Mouse (Mus musculus): Measurements from ENCODE around the gene Nbeal2.
A peak's percentile ranks its signal among the peaks of the same experiment; 100 is the strongest.

Nbeal2 gene

GRCm38 (mm10) chr9:110651931-110652722 lies 1.8 kb downstream of the Nbeal2 start:
- no peak for DNase-seq (ENCODE audit: low read depth, low spot score)

GRCm38 (mm10) chr9:110649775-110650174 lies 4.2 kb downstream of the Nbeal2 start:
- DNase-seq (ENCODE audit: low read depth, low spot score) = no peak

GRCm38 (mm10) chr9:110645219-110645618 lies 8.7 kb downstream of the Nbeal2 start:
- DNase-seq (ENCODE audit: low read depth, low spot score) = no peak

GRCm38 (mm10) chr9:110644295-110644694 lies 9.7 kb downstream of the Nbeal2 start:
- no peak for DNase-seq (ENCODE audit: low read depth, low spot score)

GRCm38 (mm10) chr9:110643787-110644186 lies 10.2 kb downstream of the Nbeal2 start:
- no peak for DNase-seq (ENCODE audit: low read depth, low spot score)

GRCm38 (mm10) chr9:110642812-110643524 lies 11.0 kb downstream of the Nbeal2 start:
- DNase-seq (ENCODE audit: low read depth, low spot score) = no peak

- no peak for DNase-seq (ENCODE audit: low read depth, low spot score)
Observed at GRCm38 (mm10) chr9:110641006-110641405, 13.0 kb downstream of the Nbeal2 start.

DNA sequence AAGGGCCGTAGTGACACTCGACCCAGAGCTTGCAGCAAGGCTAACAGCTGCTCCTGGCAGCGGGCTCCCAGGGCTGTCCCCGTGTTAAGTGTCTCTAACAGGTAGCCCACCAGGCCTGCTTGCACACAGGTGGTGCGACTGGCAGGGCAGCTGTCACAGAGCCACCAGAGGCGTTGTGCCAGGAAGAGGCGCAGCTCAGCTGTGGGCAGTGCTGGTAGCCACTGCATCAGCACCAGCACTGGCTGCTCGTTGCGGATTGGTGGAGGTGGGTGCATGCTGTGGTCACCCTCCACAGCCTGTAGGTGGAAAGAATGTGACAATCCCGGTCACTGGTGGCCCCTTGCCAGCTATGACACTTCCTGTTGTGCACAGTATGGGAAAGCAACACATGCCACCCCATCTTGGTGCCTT lies 15.3 kb downstream of the Nbeal2 start:
- no peak for DNase-seq (ENCODE audit: low read depth, low spot score)

DNA sequence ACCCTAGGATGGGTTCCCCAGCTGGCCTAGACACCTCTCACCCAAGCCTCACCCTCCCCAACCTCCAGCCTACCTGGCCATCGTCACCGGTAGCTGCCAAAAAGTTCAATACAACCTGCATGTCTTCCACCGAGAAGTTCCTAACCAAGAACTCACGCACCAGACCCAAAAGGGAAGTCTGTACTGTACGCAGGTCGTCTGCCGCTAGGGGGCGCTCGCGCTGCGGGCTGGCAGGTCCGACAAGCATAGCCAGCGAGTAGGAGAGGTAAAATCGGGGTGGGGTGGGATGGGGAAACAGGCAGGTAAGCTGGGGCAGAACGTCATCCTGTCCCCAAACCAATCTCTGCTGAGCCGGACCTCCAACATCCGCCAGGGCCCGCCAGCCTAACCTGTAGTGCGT lies 18.7 kb downstream of the Nbeal2 start:
- DNase-seq (ENCODE audit: low read depth, low spot score) = peak; percentile 74

DNA sequence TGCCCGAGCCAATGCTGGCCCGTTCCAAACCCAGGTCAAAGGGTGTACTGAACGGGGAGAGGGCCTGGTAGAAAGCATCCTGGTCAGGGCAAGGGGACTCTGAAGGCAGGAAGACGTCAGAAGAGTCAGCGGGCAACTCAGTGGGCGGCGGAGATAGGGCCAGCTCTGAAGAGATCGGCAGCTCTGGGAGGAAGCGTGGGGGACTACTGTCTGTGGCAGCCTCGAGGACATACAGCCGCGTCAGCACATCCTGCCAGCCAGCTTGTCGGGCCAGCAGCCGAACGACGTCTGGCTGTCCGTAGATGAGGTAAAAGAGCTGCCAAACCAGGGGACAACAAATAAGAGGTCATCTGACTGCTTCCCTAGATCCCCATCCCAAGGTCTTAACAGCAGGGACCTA lies 20.1 kb downstream of the Nbeal2 start:
- DNase-seq (ENCODE audit: low read depth, low spot score) = no peak

GRCm38 (mm10) chr9:110632671-110633070 lies 21.3 kb downstream of the Nbeal2 start:
- no peak for DNase-seq (ENCODE audit: low read depth, low spot score)

DNA sequence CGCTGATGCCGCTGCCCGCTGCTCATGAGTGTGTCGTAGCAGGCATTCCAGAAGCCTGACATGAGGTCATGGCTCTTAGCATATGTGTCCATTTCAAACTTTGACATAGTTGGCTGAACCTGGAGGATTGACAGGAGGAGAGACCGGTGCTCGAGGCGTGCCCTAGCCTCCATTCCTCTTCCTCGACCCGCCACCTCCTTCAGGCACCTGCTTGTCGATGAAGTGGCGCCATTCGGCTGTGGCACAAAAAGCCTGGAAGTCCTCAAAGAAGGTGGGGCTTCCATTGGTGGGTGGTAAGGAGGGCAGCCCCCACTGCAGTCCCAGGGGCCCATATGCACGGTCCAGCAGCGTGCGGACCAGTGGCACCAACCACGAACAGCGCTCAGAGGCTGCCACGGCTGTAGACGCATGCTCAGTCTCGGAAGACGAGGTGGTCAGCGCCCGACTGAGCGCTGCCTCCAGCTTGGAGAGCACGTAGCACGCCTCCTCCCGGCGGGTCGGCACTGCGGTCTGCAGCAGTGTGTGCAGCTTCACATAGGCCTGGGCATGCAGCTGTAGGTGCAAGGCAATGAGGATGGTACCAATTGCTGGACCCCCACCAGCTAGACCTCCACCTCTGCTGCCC lies 22.2 kb downstream of the Nbeal2 start:
- no peak for DNase-seq (ENCODE audit: low read depth, low spot score)

GRCm38 (mm10) chr9:110631191-110631590 lies 22.8 kb downstream of the Nbeal2 start:
- no peak for DNase-seq (ENCODE audit: low read depth, low spot score)

DNA sequence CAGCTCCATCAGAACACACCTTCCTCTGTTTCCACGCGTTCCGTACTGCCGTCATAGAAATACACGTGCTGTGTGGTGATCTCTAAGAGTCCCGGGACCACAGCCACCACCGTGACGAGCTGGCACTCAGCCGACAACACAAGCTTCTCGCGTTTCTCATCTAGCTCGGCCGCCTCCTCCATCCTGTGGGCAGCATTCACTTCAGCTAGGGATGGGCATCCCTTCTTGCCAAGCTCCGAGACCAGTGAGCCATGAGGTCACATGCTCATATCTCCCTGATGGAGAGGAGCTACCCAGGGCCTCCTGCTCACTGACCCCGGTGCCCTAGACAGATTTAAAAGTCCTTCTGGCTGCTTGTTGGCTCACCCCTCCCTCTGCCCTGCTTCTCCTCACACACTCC lies 23.8 kb downstream of the Nbeal2 start:
- no peak for DNase-seq (ENCODE audit: low read depth, low spot score)

DNA sequence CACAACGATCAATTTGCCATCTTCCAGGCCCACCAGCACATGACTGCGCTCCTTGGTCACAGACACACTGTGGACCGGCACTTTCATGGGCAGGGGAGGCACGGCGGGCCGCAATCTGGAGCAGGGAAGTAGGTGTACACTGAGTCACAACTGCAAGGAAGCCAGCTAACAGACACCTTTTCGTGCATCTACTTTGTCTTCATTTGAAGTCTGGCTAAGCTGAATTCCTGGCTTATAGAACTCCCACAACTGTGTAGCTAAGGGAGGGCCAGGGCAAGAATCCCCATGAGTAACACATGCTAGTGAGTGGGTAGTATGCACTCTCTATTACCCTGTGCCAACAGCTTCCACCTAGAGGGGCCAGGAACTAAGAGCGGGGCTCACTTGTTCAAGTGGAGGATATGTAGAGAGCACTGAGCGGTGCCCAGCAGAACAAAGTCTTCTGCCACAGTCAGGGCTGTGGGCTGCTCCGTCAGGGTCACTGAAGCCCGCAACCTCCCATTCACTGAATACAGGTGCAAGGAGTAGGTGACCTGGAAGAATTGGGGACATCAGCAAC lies 28.5 kb downstream of the Nbeal2 start:
- DNase-seq (ENCODE audit: low read depth, low spot score) = no peak

DNA sequence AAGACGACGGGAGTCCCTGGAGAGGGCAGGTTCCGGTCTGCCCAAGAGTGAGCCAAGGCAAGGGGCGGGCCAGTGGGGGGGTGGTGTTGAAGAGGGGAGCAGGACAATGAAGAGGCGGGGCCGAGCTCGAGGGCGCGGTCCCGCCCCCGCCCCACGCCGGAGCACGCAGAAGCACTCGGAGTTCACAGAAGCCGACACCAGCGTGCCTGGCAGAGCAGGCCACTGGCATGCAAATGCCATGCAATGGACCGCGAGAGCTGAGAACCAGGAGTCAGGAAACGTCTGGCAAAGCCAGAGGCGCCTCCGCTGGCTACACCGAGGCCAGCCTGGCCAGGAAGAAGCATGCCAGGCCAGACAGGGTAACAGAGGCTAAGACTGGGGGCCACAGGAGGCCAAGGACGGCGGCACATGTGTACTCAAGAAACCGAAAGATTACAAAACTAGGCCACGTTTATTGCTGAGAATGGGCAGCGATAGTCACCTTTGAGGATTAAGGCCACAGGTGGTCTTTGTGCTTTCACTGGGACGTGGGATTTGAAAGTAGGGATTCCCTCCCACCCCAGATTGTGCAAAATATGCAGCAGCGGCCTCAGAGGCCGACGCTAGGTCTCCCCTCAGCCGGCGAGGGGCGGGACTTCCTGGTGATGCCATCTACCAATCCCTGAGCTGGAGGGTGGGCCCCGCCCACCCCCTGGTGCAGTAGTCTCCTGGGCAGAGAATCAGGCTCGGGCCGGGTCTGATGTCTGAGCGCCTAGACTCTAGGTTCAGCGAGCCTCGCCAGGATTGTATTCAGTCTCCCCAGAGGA lies 29.4 kb downstream of the Nbeal2 start, which contains the start of gene Nradd:
TSS of gene Nradd (minus strand) at position 92 of the 806 bp plus-strand sequence.
- DNase-seq (ENCODE audit: low read depth, low spot score) = peak; percentile 85

DNA sequence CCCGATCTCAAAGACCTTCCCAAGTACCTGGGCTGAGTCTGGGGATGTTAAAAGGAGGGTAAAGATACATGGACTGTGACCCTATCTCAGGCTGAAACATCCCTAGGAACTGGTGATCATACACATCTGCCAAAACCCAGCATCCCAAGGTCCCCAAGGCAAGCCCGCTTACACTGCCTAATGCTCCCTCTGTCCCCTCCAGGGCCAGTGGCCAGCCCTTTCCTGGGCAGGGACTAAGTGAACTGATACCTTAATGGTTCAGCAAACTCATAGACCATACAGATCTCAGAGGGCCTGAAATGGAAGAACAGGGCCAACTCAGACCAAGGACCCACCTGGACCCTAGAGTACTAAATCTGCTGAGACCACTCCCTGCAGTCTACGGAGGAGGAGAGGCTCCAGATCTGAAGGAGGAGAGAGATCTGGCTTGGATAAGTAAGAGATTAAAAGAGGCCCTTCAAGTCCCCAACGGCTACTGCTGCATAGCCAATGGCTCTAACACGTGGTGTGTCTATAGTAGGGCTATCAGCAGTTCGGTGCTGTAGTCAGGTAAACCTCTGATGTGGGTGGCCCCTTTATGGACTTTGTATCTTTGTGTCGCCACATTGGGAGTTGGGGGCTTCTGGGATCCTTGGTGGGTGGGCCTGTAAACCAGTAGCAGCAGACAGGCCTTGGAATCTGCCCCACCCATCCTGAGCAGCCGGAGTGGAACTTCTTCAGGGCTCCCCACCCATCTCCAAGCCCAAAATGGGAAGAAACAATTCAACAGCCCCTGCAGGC lies 30.4 kb downstream of the Nbeal2 start:
- DNase-seq (ENCODE audit: low read depth, low spot score) = no peak

GRCm38 (mm10) chr9:110622621-110623219 lies 31.2 kb downstream of the Nbeal2 start:
- no peak for DNase-seq (ENCODE audit: low read depth, low spot score)

GRCm38 (mm10) chr9:110620685-110621084 lies 33.3 kb downstream of the Nbeal2 start:
- no peak for DNase-seq (ENCODE audit: low read depth, low spot score)

- DNase-seq (ENCODE audit: low read depth, low spot score) = no peak
Observed at GRCm38 (mm10) chr9:110620180-110620579, 33.8 kb downstream of the Nbeal2 start.

All from skeletal muscle tissue, adult 2 months (tissue).